Mouse (Mus musculus) cerebellum, postnatal 25 days (tissue): ENCODE data around the gene Phlda2.
"Not testable (repeated sequence)": the region's sequence is repeated elsewhere in the genome, so short reads cannot be mapped to it uniquely, and the experiment has no call there.

Experiments
- DNase-seq, 2 experiments: peaks; one replicate each; pipeline ENCODE4 v3.0.0; 2021; ENCODE audit warnings: mixed read lengths in 2 of 2

Gene Phlda2

GRCm38 (mm10) chr7:143502418-143503200 is at the start of gene Phlda2:
Gene Phlda2, minus strand, starts transcription at chr7:143503150.
- DNase-seq = no peak

GRCm38 (mm10) chr7:143549588-143550220 is 46.8 kb upstream of the Phlda2 start:
- DNase-seq = no peak

GRCm38 (mm10) chr7:143548976-143549457 is 46.1 kb upstream of the Phlda2 start, which contains the start of gene Nap1l4:
Gene Nap1l4, minus strand, starts transcription at chr7:143549106.
- DNase-seq = peak; percentile 97 to 100

- no peak for DNase-seq
Measured at GRCm38 (mm10) chr7:143548231-143548961, 45.4 kb upstream of the Phlda2 start.

- no peak for DNase-seq
Measured at GRCm38 (mm10) chr7:143546554-143546953, 43.6 kb upstream of the Phlda2 start.

- DNase-seq = peak in 1 of 2 experiments; percentile 38
Measured at GRCm38 (mm10) chr7:143544368-143544767, 41.4 kb upstream of the Phlda2 start.

- DNase-seq = no peak
Measured at GRCm38 (mm10) chr7:143538671-143539070, 35.7 kb upstream of the Phlda2 start.

GRCm38 (mm10) chr7:143538229-143538628 is 35.3 kb upstream of the Phlda2 start:
- not testable (repeated sequence) for DNase-seq

GRCm38 (mm10) chr7:143536251-143536650 is 33.3 kb upstream of the Phlda2 start:
- no peak for DNase-seq

GRCm38 (mm10) chr7:143533284-143533683 is 30.3 kb upstream of the Phlda2 start:
- DNase-seq = no peak

- DNase-seq = peak; percentile 17 to 44
Measured at GRCm38 (mm10) chr7:143532410-143532809, 29.5 kb upstream of the Phlda2 start.

- DNase-seq = no peak
Measured at GRCm38 (mm10) chr7:143519333-143519732, 16.4 kb upstream of the Phlda2 start.

GRCm38 (mm10) chr7:143514416-143514768 is 11.4 kb upstream of the Phlda2 start:
- DNase-seq = no peak

GRCm38 (mm10) chr7:143513763-143514415 is 10.9 kb upstream of the Phlda2 start:
- no peak for DNase-seq

GRCm38 (mm10) chr7:143511335-143511712 is 8.4 kb upstream of the Phlda2 start:
- DNase-seq = no peak

- DNase-seq = no peak
Measured at GRCm38 (mm10) chr7:143510593-143511334, 7.8 kb upstream of the Phlda2 start.

- no peak for DNase-seq
Measured at GRCm38 (mm10) chr7:143509566-143509965, 6.6 kb upstream of the Phlda2 start.

GRCm38 (mm10) chr7:143506675-143507074 is 3.7 kb upstream of the Phlda2 start:
- peak; percentile 27 to 63 for DNase-seq

GRCm38 (mm10) chr7:143506271-143506670 is 3.3 kb upstream of the Phlda2 start:
- no peak for DNase-seq

- peak; percentile 44 to 75 for DNase-seq
Measured at GRCm38 (mm10) chr7:143505823-143506222, 2.9 kb upstream of the Phlda2 start.

- DNase-seq = no peak
Measured at GRCm38 (mm10) chr7:143505411-143505810, 2.5 kb upstream of the Phlda2 start.

GRCm38 (mm10) chr7:143503926-143504325 is 976 bp upstream of the Phlda2 start:
- DNase-seq = no peak
